Mouse (Mus musculus): ENCODE results near the gene Peli2. TPM values are rescaled to one million over a fixed set of nuclear protein-coding genes. Genes with fewer than 3 reads are reported as not detected.
A peak's percentile ranks its signal among the peaks of the same experiment; 100 is the strongest.

Peli2 gene
- total RNA-seq, 1 experiment from 2014 or later = 6.6 TPM

- ATAC-seq (replicated peaks in 1 of 2; ENCODE audit: insufficient read depth in 1 of 2, low FRiP score in 2 of 2, low TSS enrichment in 1 of 2, low read depth in 1 of 2, poor library complexity in 2 of 2, severe bottlenecking in 2 of 2) = no peak
Observed at GRCm38 (mm10) chr14:48286949-48287348, 166.3 kb downstream of the Peli2 start.

DNA sequence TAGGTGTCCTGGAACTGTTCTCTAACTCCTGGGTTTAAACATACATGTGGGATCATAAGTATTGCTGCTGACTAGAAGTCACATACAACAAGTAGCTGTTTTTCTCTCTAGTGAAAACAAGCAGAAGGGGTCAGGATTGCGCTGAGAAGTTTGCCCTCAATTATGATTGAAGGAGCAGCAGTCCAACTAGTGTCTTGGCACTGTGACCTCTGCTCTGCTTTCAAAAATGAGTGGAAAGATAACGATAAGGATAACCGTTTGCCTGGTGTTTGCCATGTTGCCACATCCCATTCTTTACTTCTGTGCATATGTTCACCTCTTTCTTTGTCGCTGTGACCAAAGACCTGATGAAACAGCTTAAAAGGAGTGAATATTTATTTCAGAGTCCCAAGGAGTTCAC is 167.0 kb downstream of the Peli2 start:
- no peak for ATAC-seq (replicated peaks in 1 of 2; ENCODE audit: insufficient read depth in 1 of 2, low FRiP score in 2 of 2, low TSS enrichment in 1 of 2, low read depth in 1 of 2, poor library complexity in 2 of 2, severe bottlenecking in 2 of 2)

- ATAC-seq (replicated peaks in 1 of 2; ENCODE audit: insufficient read depth in 1 of 2, low FRiP score in 2 of 2, low TSS enrichment in 1 of 2, low read depth in 1 of 2, poor library complexity in 2 of 2, severe bottlenecking in 2 of 2) = no peak
Observed at GRCm38 (mm10) chr14:48288600-48288999, 168.0 kb downstream of the Peli2 start.

- no peak for ATAC-seq (replicated peaks in 1 of 2; ENCODE audit: insufficient read depth in 1 of 2, low FRiP score in 2 of 2, low TSS enrichment in 1 of 2, low read depth in 1 of 2, poor library complexity in 2 of 2, severe bottlenecking in 2 of 2)
Observed at GRCm38 (mm10) chr14:48289602-48290599, 169.3 kb downstream of the Peli2 start.

DNA sequence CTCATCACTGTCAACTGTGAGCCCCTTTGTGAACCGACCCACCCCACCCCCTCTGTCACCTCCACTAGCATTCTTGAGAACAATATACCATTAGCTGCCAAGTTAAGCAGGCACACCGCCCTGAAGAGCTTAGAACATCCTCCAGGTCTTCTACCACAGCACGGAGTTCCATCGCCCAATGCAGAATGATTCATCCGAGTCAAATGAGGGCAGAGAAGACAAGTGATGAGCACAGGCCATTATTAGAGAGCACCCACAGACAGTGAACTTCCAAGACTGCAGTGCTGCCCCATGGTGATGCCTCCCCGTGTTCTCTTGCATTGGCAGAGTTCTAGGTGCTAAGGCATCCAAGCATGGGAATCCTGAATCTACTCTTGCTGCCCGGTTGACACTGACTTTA is 172.9 kb downstream of the Peli2 start:
- ATAC-seq (replicated peaks in 1 of 2; ENCODE audit: insufficient read depth in 1 of 2, low FRiP score in 2 of 2, low TSS enrichment in 1 of 2, low read depth in 1 of 2, poor library complexity in 2 of 2, severe bottlenecking in 2 of 2) = no peak

- ATAC-seq (replicated peaks in 1 of 2; ENCODE audit: insufficient read depth in 1 of 2, low FRiP score in 2 of 2, low TSS enrichment in 1 of 2, low read depth in 1 of 2, poor library complexity in 2 of 2, severe bottlenecking in 2 of 2) = no peak; a peak in 3 of 4 replicates
Observed at GRCm38 (mm10) chr14:48295410-48295809, 174.8 kb downstream of the Peli2 start.

DNA sequence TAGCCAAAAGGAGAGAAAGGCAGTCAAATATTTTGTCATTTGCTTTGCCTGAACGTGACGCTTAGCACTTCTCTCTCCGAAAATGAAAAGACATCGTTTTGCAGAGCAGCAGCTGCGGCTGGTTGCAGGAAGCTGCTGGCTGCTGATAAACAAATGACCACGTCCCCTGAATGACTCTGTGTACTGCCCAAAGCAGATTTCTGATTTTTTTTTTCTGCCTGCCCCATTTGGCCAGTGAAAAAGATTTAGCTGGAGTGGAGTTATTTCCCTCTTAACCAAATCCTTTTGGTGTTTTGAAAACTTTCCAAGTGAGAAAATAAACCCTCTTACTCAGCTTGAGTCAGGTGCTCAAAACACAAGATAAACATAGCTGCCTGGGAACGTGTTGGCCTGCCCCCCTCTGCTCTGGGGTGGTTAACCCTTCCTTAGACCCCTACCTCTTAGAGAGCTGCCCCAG is 175.2 kb downstream of the Peli2 start:
- peak; percentile 94 to 97 for ATAC-seq (replicated peaks in 1 of 2; ENCODE audit: insufficient read depth in 1 of 2, low FRiP score in 2 of 2, low TSS enrichment in 1 of 2, low read depth in 1 of 2, poor library complexity in 2 of 2, severe bottlenecking in 2 of 2)

DNA sequence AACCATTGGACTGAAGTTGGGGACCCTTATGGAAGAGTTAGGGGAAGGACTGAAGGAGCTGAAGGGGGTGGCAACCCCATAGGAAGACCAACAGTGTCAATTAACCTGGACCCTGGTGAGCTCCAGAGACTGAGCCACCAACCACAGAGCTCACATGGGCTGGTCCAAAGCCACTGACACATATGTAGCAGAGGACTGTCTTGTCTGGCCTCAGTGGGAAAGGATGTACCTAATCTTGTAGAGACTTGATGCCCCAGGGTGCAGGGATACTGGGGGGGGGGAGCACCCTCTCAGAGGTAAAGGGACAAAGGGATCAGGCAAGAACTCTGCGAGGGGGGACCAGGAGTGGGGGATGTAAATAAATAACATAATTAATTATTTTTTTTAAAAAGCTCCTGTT is 176.2 kb downstream of the Peli2 start:
- no peak for ATAC-seq (replicated peaks in 1 of 2; ENCODE audit: insufficient read depth in 1 of 2, low FRiP score in 2 of 2, low TSS enrichment in 1 of 2, low read depth in 1 of 2, poor library complexity in 2 of 2, severe bottlenecking in 2 of 2)

GRCm38 (mm10) chr14:48302471-48303186 is 182.0 kb downstream of the Peli2 start:
- peak in 1 of 2 experiments; percentile 37; a peak in 1 of 4 replicates for ATAC-seq (replicated peaks in 1 of 2; ENCODE audit: insufficient read depth in 1 of 2, low FRiP score in 2 of 2, low TSS enrichment in 1 of 2, low read depth in 1 of 2, poor library complexity in 2 of 2, severe bottlenecking in 2 of 2)

DNA sequence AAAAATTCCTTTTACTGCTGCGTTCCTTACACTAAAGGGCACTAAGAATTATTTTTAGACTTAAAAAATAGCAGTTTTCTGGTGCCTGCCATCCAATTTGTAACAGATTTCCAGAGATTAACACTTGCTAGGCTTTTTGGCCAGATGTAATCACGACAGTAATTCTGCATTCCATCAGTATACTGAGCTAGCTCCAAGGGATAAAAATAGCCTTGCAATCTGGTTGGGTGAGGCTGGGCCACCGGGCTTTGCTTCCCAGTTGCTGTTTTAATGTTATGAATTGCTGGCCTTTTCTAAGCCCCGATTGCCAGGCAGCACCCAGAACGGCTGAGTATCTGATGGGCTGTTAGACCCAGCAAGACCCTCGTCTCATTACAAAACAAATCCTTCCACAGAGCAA is 182.6 kb downstream of the Peli2 start:
- ATAC-seq (replicated peaks in 1 of 2; ENCODE audit: insufficient read depth in 1 of 2, low FRiP score in 2 of 2, low TSS enrichment in 1 of 2, low read depth in 1 of 2, poor library complexity in 2 of 2, severe bottlenecking in 2 of 2) = no peak

DNA sequence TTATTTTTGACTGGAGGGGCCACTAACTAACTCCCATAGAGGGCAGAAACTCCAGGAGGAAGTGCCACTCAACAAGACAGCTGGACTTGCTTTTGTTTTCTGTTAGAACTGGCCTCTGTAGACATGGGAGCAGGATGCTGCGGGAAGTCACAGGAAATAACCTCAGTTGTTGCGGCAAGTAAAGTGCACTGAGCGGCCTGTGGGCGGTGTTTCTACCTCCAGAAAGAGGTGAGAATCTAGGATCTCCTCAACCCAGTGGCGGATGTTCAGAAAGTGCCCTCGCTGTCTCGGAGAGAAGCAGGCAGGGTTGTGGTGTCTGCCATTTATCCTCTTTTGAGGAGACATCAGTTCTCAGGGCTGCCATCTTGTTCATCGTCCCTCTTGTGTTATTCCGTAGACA is 183.2 kb downstream of the Peli2 start:
- peak; percentile 89 to 93 for ATAC-seq (replicated peaks in 1 of 2; ENCODE audit: insufficient read depth in 1 of 2, low FRiP score in 2 of 2, low TSS enrichment in 1 of 2, low read depth in 1 of 2, poor library complexity in 2 of 2, severe bottlenecking in 2 of 2)

GRCm38 (mm10) chr14:48313234-48313633 is 192.6 kb downstream of the Peli2 start:
- ATAC-seq (replicated peaks in 1 of 2; ENCODE audit: insufficient read depth in 1 of 2, low FRiP score in 2 of 2, low TSS enrichment in 1 of 2, low read depth in 1 of 2, poor library complexity in 2 of 2, severe bottlenecking in 2 of 2) = no peak

GRCm38 (mm10) chr14:48316396-48316795 is 195.8 kb downstream of the Peli2 start:
- ATAC-seq (replicated peaks in 1 of 2; ENCODE audit: insufficient read depth in 1 of 2, low FRiP score in 2 of 2, low TSS enrichment in 1 of 2, low read depth in 1 of 2, poor library complexity in 2 of 2, severe bottlenecking in 2 of 2) = no peak

DNA sequence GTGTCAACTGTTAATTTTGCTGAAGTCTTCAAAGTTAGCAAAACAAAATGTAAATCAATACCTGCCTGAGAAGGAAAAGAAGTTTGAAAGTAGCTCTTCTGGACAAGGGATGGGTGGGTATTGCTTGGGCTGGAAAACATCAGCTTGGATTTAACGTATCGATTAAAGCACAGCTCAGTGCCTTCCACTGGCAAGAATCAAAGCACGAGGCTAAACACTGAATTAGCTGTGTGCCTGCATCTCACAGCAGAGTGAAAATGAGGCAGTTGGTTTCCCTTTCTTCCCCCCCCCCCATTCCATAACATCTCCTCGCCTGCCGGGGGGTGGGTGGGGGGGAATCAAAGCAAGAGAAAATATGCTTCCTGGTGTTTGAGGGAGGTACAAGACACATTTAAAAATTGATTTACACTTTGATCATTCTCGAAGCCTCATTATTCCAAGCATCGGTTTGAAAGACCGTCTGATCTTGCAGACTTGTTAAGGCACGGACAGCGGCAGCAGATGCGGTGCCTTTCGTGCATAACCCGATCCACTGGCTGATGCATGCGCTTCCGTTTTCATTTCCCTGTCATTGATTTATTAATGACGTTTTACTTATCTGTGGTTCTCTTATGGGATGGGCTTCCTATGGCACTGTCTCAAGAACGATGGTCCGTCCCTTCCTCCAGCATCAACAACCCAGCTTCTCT is 203.3 kb downstream of the Peli2 start:
- no peak for ATAC-seq (replicated peaks in 1 of 2; ENCODE audit: insufficient read depth in 1 of 2, low FRiP score in 2 of 2, low TSS enrichment in 1 of 2, low read depth in 1 of 2, poor library complexity in 2 of 2, severe bottlenecking in 2 of 2)

GRCm38 (mm10) chr14:48324460-48324850 is 203.8 kb downstream of the Peli2 start:
- no peak for ATAC-seq (replicated peaks in 1 of 2; ENCODE audit: insufficient read depth in 1 of 2, low FRiP score in 2 of 2, low TSS enrichment in 1 of 2, low read depth in 1 of 2, poor library complexity in 2 of 2, severe bottlenecking in 2 of 2)

- ATAC-seq (replicated peaks in 1 of 2; ENCODE audit: insufficient read depth in 1 of 2, low FRiP score in 2 of 2, low TSS enrichment in 1 of 2, low read depth in 1 of 2, poor library complexity in 2 of 2, severe bottlenecking in 2 of 2) = no peak
Observed at GRCm38 (mm10) chr14:48327746-48328145, 207.1 kb downstream of the Peli2 start.

DNA sequence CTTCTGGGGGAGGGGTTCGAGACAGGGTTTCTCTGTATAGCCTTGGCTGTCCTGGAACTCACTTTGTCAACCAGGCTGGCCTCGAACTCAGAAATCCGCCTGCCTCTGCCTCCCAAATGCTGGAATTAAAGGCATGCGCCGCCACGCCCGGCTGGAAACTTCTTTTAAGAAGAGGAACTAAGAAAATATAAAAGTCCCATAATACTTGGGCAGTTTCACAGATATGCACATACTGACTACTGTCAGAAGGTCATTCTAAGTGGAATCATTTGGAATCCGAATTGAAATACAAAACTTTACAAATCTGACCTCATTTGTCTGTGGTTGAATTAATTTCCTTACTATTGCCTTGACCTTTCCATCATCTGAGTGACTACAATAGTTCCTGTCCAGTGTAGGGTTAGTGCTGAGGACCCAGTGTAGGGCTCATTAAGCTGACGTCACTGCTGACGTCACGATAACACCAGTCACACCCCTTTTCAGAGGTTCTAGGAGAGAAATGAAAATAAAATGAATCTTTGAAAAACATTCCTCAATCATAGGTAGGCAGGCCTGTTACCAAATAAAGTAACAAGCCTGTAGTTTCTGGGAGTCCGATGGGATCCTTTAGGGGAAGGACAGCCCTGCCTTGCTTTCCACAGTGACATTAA is 209.2 kb downstream of the Peli2 start:
- no peak for ATAC-seq (replicated peaks in 1 of 2; ENCODE audit: insufficient read depth in 1 of 2, low FRiP score in 2 of 2, low TSS enrichment in 1 of 2, low read depth in 1 of 2, poor library complexity in 2 of 2, severe bottlenecking in 2 of 2)

All from hematopoietic stem cell, adult 5-6 weeks (primary cell).